Mouse (Mus musculus) liver, adult 2 months (tissue): ENCODE measurements around the gene Irgq.
A peak's percentile ranks its signal among the peaks of the same experiment; 100 is the strongest.

ENCODE experiments used
- CTCF ChIP-seq: fragments of 200-500 bp; IDR thresholded peaks from 2 replicates; pipeline ENCODE4 v1.5.1; 2011; ENCODE audit warnings: low read depth, low read length, control low read depth
- POLR2A ChIP-seq: fragments of 200-500 bp; IDR thresholded peaks from 2 replicates; pipeline ENCODE4 v1.6.1; 2011; ENCODE audit warnings: low read length, control low read depth; ENCODE audit not compliant: insufficient read depth; ENCODE audit errors: extremely low read depth

GRCm38 (mm10) chr7:24501492-24501891, 29.0 kb upstream of the Irgq start:
- TF ChIP-seq CTCF (peak; percentile 56), POLR2A (no peak)
